Mouse (Mus musculus) G1E (cell line): ENCODE data around the gene Paf1. TPM values are rescaled to one million over a fixed set of nuclear protein-coding genes. Genes with fewer than 3 reads are reported as not detected.

Experiments used
- ATAC-seq: 2 replicates; pipeline ENCODE4 v1.8.0; 2016; ENCODE audit warnings: mild to moderate bottlenecking; ENCODE audit not compliant: insufficient number of reproducible peaks, poor library complexity, low FRiP score, severe bottlenecking; ENCODE audit errors: extremely low read depth
- DNase-seq: peaks from one replicate; pipeline ENCODE4 v3.0.0; 2012; ENCODE audit warnings: low spot score
- H3K27me3 ChIP-seq: 2 replicates; pipeline ENCODE4 v1.6.1; 2012; ENCODE audit warnings: mild to moderate bottlenecking, low read length, inconsistent platforms; ENCODE audit not compliant: insufficient read depth
- H3K36me3 ChIP-seq: replicated peaks from 2 replicates; pipeline ENCODE3; 2012; ENCODE audit warnings: mild to moderate bottlenecking, inconsistent platforms
- H3K4me1 ChIP-seq: 2 replicates; pipeline ENCODE4 v1.6.1; 2012; ENCODE audit warnings: low read depth, low read length, inconsistent platforms, mixed read lengths; ENCODE audit not compliant: insufficient read depth
- H3K4me3 ChIP-seq: 2 replicates; pipeline ENCODE4 v1.5.1; 2012; ENCODE audit warnings: low read depth, mild to moderate bottlenecking, inconsistent platforms, low read length, moderate library complexity, mixed read lengths
- H3K9me3 ChIP-seq: replicated peaks from 2 replicates; pipeline ENCODE4 v1.6.1; 2012; ENCODE audit warnings: inconsistent platforms
- CTCF ChIP-seq: IDR thresholded peaks from 2 replicates; pipeline ENCODE4 v1.5.1; 2012; ENCODE audit warnings: low read depth, low read length, inconsistent platforms, mixed read lengths
- GATA1 ChIP-seq: IDR thresholded peaks from 2 replicates; pipeline ENCODE4 v1.6.1; 2012; ENCODE audit warnings: borderline replicate concordance, low read length, inconsistent platforms, mixed read lengths
- GATA2 ChIP-seq: IDR thresholded peaks from 2 replicates; pipeline ENCODE4 v1.6.1; 2012; ENCODE audit warnings: low read depth, low read length, inconsistent platforms, borderline replicate concordance
- POLR2AphosphoS5 ChIP-seq: IDR thresholded peaks from 2 replicates; pipeline ENCODE4 v1.6.1; 2012; ENCODE audit warnings: low read depth, low read length, inconsistent platforms; ENCODE audit not compliant: insufficient replicate concordance
- TAL1 ChIP-seq: conservative IDR thresholded peaks from 2 replicates; pipeline ENCODE4 v1.6.1; 2012; ENCODE audit warnings: low read depth, low read length, inconsistent platforms, mixed read lengths
- polyA plus RNA-seq: library from polyadenylated mRNA; stranded (reverse); fragments of >175 nt; gene quantifications from 2 replicates; pipeline ENCODE4 v1.2.3, GENCODE M21; 2012
- total RNA-seq, 2 experiments: library from RNA; stranded (forward) in 1 of 2; stranded (reverse) in 1 of 2; fragments of 200-1000 nt in 1 of 2; fragments of >200 nt in 1 of 2; fragmentation: Nextera tagmentation in 1 of 2; gene quantifications; 2 replicates each; pipeline ENCODE4 v1.2.3; 2014 to 2017

The Paf1 gene
- total and polyA plus RNA-seq, 3 experiments, result 68.5 to 170 (median 96.2) TPM

DNA sequence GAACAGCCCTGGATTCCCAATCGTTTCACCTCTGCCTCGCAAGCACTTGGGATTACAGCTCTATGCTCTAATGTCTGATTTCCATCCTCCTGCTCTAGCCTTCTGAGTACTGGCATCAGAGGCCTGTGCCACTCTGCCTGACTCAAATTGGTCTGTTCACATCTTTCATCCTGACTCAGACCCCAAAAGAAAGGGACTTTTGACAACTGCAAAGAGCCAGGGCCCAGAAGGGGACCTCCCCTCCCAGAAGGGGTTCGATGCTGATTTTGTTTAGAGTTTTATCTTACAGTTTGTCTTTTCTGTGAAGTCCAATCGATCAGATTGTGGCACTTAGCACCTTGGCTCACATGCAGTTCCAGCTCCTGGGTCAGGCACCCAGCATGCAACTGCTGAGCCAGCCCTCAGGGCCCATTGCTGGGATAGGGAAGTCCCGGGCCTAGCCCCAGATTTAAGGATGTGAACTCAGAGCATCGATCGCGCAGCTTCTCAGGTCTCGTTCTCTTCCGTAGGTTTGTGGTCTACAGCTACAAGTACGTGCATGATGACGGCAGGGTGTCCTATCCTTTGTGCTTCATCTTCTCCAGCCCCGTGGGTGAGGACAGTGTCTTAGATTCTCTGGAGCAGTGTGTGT is 51.7 kb downstream of the Paf1 start:
- no peaks in the 10 kb centered on the region for H3K9me3 ChIP-seq
- no peak overlapping the region for H3K4me3 ChIP-seq
- ATAC-seq, result no peak
- peaks cover 5% of the 10 kb centered on the region for H3K36me3 ChIP-seq
- H3K4me1 ChIP-seq, result peaks cover 23% of the 10 kb centered on the region
- TF ChIP-seq TAL1, result no peak
- no peak for TF ChIP-seq GATA1
- no peak for TF ChIP-seq POLR2AphosphoS5
- no peak for TF ChIP-seq CTCF
- TF ChIP-seq GATA2, result no peak
- H3K27me3 ChIP-seq, result peaks cover 11% of the 10 kb centered on the region; the same call in 1 of the 2 replicates
- no peak for DNase-seq

DNA sequence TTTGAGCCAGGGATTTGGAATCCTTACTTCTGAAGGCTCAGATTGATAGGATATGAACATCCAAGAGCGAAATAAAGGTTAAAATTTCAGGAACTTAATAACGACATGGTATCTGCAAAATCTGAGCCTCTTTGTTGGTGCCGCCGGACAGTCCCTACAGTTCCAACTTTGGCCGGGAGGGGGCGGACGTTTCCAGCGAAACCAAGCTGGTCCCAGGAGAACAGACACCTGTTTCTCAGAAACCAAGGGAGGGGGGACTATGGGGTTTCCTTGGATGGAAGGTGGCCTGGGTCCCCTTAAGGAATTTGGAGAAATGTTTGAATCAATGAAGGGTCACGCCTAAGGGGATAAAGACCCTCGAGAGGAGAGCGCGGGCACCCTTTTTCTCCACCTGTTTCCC is 53.7 kb downstream of the Paf1 start:
- Histone ChIP-seq H3K36me3 (peaks cover 5% of the 10 kb centered on the region), H3K9me3 (no peaks in the 10 kb centered on the region), H3K4me3 (no peak overlapping the region), H3K4me1 (peaks cover 12% of the 10 kb centered on the region), H3K27me3 (peaks cover 20% of the 10 kb centered on the region; the same call in 1 of the 2 replicates)
- TF ChIP-seq CTCF, result peak; percentile 65; the same call in 1 of the 2 replicates
- TF ChIP-seq TAL1, result no peak
- DNase-seq (peak; percentile 33), ATAC-seq (no peak)

DNA sequence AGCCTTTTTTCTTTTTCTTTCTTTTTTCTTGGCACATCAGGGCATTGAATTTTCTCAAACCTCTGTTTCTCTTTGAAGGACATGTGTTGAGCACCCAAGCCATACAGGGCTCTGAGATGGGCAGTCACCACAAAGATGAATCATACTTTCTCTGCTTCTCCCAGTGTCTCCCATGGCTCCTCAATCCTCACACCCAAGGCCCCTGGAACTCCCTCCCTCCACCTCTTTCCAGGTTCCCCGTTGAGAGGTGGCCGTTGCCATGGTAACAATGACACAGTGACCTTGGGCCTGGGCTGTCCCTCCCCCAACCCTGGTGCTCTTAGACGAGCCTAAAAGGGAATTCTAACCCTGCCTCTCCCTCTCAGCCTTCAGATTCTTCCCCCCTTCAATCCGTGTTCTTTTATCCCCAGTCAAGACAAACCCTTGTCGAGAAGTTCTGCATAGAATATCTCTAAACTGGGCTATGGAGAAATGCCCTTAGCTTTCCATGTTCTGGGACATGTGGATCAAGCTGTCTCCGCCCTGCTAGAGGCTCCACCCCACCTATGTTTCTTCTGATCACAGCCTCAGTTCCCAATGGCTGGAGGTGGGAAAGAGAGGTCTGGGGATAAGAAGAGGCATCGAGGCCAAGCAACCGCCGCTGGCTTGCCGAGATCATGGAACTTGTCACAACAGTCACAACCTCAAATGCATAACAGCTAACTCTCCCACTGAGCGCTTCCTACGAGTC is 54.5 kb downstream of the Paf1 start:
- DNase-seq (no peak), ATAC-seq (no peak)
- TF ChIP-seq POLR2AphosphoS5, result no peak
- no peak for TF ChIP-seq CTCF
- peaks cover 6% of the 10 kb centered on the region for H3K4me1 ChIP-seq
- H3K4me3 ChIP-seq, result no peak overlapping the region
- peaks cover 5% of the 10 kb centered on the region for H3K36me3 ChIP-seq
- peaks cover 20% of the 10 kb centered on the region; the same call in 1 of the 2 replicates for H3K27me3 ChIP-seq
- H3K9me3 ChIP-seq, result no peaks in the 10 kb centered on the region

DNA sequence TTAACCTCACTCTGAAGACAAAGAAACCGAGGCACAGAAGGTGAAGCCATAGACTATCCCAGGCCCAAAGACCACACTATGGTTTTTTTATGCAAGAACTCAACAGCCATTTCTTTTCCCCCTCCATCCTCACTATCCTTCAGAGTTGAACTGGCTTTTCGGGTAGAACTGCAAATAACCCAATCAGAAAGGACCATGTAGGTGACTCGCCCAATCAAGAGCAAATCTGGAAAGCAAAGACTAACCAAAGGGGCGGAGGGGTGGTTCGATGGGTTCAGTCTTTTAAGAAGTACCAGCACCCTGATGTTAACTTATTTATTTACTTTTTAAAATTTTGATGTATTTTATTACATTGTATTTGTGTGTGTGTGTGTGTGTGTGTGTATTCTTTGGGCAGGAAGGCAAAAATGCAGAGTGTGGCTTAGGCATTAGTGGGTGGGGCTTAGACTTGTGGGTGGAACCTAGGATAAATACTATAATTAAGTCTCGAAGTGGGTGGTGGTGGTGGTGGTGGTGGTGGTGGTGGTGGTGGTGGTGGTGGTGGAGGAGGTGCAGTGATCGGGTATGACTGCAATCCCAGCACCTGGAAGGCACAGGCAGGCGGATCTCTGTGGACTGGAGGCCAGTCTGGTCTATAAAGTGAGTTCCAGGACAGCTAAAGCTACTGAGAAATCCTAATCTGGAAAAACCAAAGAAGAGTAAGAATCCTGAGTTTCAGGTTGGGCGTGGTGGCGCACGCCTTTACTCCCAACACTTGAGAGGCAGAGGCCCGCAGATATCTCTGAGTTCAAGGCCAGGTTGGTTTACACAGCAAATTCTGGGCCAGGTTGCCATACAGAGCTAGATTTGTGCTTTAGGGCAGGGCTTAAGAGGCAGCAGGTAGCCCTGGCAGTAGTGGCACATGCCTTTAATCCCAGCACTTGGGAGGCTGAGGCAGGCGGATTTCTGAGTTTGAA is 55.4 kb downstream of the Paf1 start:
- H3K27me3 ChIP-seq, result peaks cover 21% of the 10 kb centered on the region; the same call in 1 of the 2 replicates
- H3K9me3 ChIP-seq, result no peaks in the 10 kb centered on the region
- TF ChIP-seq GATA1 (no peak), TAL1 (no peak), CTCF (no peak), POLR2AphosphoS5 (no peak), GATA2 (no peak)
- no peaks in the 10 kb centered on the region for H3K4me1 ChIP-seq
- no peak for DNase-seq
- peaks cover 5% of the 10 kb centered on the region for H3K36me3 ChIP-seq
- no peak overlapping the region for H3K4me3 ChIP-seq
- ATAC-seq, result no peak

Other genes starting within 250 kb of the Paf1 start
Only the 20 nearest of the 21 such genes appear.
- 71.4 and 78.3 TPM in 2 replicates for gene Fbl, start 223.2 kb upstream of the Paf1 start, total RNA-seq (2014; fragmentation: Nextera tagmentation)
- gene Fbl, start 223.2 kb upstream of the Paf1 start, total RNA-seq (2017), result 122 and 148 TPM in 2 replicates
- 585 and 591 TPM in 2 replicates for gene Fbl, start 223.2 kb upstream of the Paf1 start, polyA plus RNA-seq
- gene Dyrk1b, start 213.5 kb upstream of the Paf1 start, total RNA-seq (2014; fragmentation: Nextera tagmentation), result 17.5 and 24.8 TPM in 2 replicates
- 7.0 and 7.3 TPM in 2 replicates for gene Dyrk1b, start 213.5 kb upstream of the Paf1 start, total RNA-seq (2017)
- 43.3 and 47.9 TPM in 2 replicates for gene Dyrk1b, start 213.5 kb upstream of the Paf1 start, polyA plus RNA-seq
- gene Eid2, start 125.1 kb upstream of the Paf1 start, total RNA-seq (2014; fragmentation: Nextera tagmentation), result 18.0 and 23.5 TPM in 2 replicates
- 23.5 and 25.1 TPM in 2 replicates for gene Eid2, start 125.1 kb upstream of the Paf1 start, total RNA-seq (2017)
- 51.7 and 73.7 TPM in 2 replicates for gene Eid2, start 125.1 kb upstream of the Paf1 start, polyA plus RNA-seq
- gene Eid2b, start 115.2 kb upstream of the Paf1 start, total RNA-seq (2014; fragmentation: Nextera tagmentation), result 7.3 and 8.9 TPM in 2 replicates
- 5.4 and 6.3 TPM in 2 replicates for gene Eid2b, start 115.2 kb upstream of the Paf1 start, total RNA-seq (2017)
- 17.6 and 20.9 TPM in 2 replicates for gene Eid2b, start 115.2 kb upstream of the Paf1 start, polyA plus RNA-seq
- not detected in 2 replicates for gene Selenov, start 101.8 kb upstream of the Paf1 start, total RNA-seq (2014; fragmentation: Nextera tagmentation)
- 0.12 TPM in 1 of 2 replicates, not detected in the other for gene Selenov, start 101.8 kb upstream of the Paf1 start, total RNA-seq (2017)
- not detected in 2 replicates for gene Selenov, start 101.8 kb upstream of the Paf1 start, polyA plus RNA-seq
- gene Dll3, start 90.7 kb upstream of the Paf1 start, total RNA-seq (2014; fragmentation: Nextera tagmentation), result 1.2 TPM in 1 of 2 replicates, not detected in the other
- 0.49 TPM in 1 of 2 replicates, not detected in the other for gene Dll3, start 90.7 kb upstream of the Paf1 start, total RNA-seq (2017)
- gene Dll3, start 90.7 kb upstream of the Paf1 start, polyA plus RNA-seq, result 0.23 and 0.25 TPM in 2 replicates
- gene Timm50, start 80.9 kb upstream of the Paf1 start, total RNA-seq (2014; fragmentation: Nextera tagmentation), result 107 and 113 TPM in 2 replicates
- gene Timm50, start 80.9 kb upstream of the Paf1 start, total RNA-seq (2017), result 58.3 and 73.9 TPM in 2 replicates
- 184 and 298 TPM in 2 replicates for gene Timm50, start 80.9 kb upstream of the Paf1 start, polyA plus RNA-seq
- gene Supt5, start 54.2 kb upstream of the Paf1 start, total RNA-seq (2014; fragmentation: Nextera tagmentation), result 80.5 and 97.7 TPM in 2 replicates
- 54.7 and 65.6 TPM in 2 replicates for gene Supt5, start 54.2 kb upstream of the Paf1 start, total RNA-seq (2017)
- 123 and 148 TPM in 2 replicates for gene Supt5, start 54.2 kb upstream of the Paf1 start, polyA plus RNA-seq
- gene Rps16, start 42.3 kb upstream of the Paf1 start, total RNA-seq (2014; fragmentation: Nextera tagmentation), result 848 and 905 TPM in 2 replicates
- 900 and 1,212 TPM in 2 replicates for gene Rps16, start 42.3 kb upstream of the Paf1 start, total RNA-seq (2017)
- 1,941 and 2,248 TPM in 2 replicates for gene Rps16, start 42.3 kb upstream of the Paf1 start, polyA plus RNA-seq
- 2.9 and 5.2 TPM in 2 replicates for gene Plekhg2, start 20.4 kb upstream of the Paf1 start, total RNA-seq (2014; fragmentation: Nextera tagmentation)
- 1.7 and 3.4 TPM in 2 replicates for gene Plekhg2, start 20.4 kb upstream of the Paf1 start, total RNA-seq (2017)
- gene Plekhg2, start 20.4 kb upstream of the Paf1 start, polyA plus RNA-seq, result 8.0 and 8.2 TPM in 2 replicates
- 39.0 and 42.8 TPM in 2 replicates for gene Zfp36, start 12.7 kb upstream of the Paf1 start, total RNA-seq (2014; fragmentation: Nextera tagmentation)
- 20.4 and 21.3 TPM in 2 replicates for gene Zfp36, start 12.7 kb upstream of the Paf1 start, total RNA-seq (2017)
- 25.5 and 28.3 TPM in 2 replicates for gene Zfp36, start 12.7 kb upstream of the Paf1 start, polyA plus RNA-seq
- gene Med29, start 243 bp upstream of the Paf1 start, total RNA-seq (2014; fragmentation: Nextera tagmentation), result 15.4 and 21.9 TPM in 2 replicates
- 17.7 and 21.0 TPM in 2 replicates for gene Med29, start 243 bp upstream of the Paf1 start, total RNA-seq (2017)
- 11.2 and 14.8 TPM in 2 replicates for gene Med29, start 243 bp upstream of the Paf1 start, polyA plus RNA-seq
- gene Gmfg, start 44.5 kb downstream of the Paf1 start, total RNA-seq (2014; fragmentation: Nextera tagmentation), result 38.5 and 40.1 TPM in 2 replicates
- 249 and 272 TPM in 2 replicates for gene Gmfg, start 44.5 kb downstream of the Paf1 start, total RNA-seq (2017)
- 7.9 and 8.4 TPM in 2 replicates for gene Gmfg, start 44.5 kb downstream of the Paf1 start, polyA plus RNA-seq
- gene Lrfn1, start 59.0 kb downstream of the Paf1 start, total RNA-seq (2014; fragmentation: Nextera tagmentation), result not detected in 2 replicates
- gene Lrfn1, start 59.0 kb downstream of the Paf1 start, total RNA-seq (2017), result 0.11 TPM in 1 of 2 replicates, not detected in the other
- gene Lrfn1, start 59.0 kb downstream of the Paf1 start, polyA plus RNA-seq, result 0.02 and 0.03 TPM in 2 replicates
- not detected in 2 replicates for gene Ifnl2, start 117.5 kb downstream of the Paf1 start, total RNA-seq (2014; fragmentation: Nextera tagmentation)
- 0.27 TPM in 1 of 2 replicates, not detected in the other for gene Ifnl2, start 117.5 kb downstream of the Paf1 start, total RNA-seq (2017)
- not detected in 2 replicates for gene Ifnl2, start 117.5 kb downstream of the Paf1 start, polyA plus RNA-seq
- gene Ifnl3, start 129.9 kb downstream of the Paf1 start, total RNA-seq (2014; fragmentation: Nextera tagmentation), result not detected in 2 replicates
- gene Ifnl3, start 129.9 kb downstream of the Paf1 start, total RNA-seq (2017), result not detected in 2 replicates
- gene Ifnl3, start 129.9 kb downstream of the Paf1 start, polyA plus RNA-seq, result not detected in 2 replicates
- gene Sycn, start 147.9 kb downstream of the Paf1 start, total RNA-seq (2014; fragmentation: Nextera tagmentation), result not detected in 2 replicates
- gene Sycn, start 147.9 kb downstream of the Paf1 start, total RNA-seq (2017), result not detected in 2 replicates
- not detected in 2 replicates for gene Sycn, start 147.9 kb downstream of the Paf1 start, polyA plus RNA-seq
- gene Nccrp1, start 154.3 kb downstream of the Paf1 start, total RNA-seq (2014; fragmentation: Nextera tagmentation), result not detected in 2 replicates
- not detected in 2 replicates for gene Nccrp1, start 154.3 kb downstream of the Paf1 start, total RNA-seq (2017)
- 0.07 TPM in 1 of 2 replicates, not detected in the other for gene Nccrp1, start 154.3 kb downstream of the Paf1 start, polyA plus RNA-seq
- 62.7 and 75.9 TPM in 2 replicates for gene Samd4b, start 205.2 kb downstream of the Paf1 start, total RNA-seq (2014; fragmentation: Nextera tagmentation)
- 3.8 and 4.4 TPM in 2 replicates for gene Samd4b, start 205.2 kb downstream of the Paf1 start, total RNA-seq (2017)
- gene Samd4b, start 205.2 kb downstream of the Paf1 start, polyA plus RNA-seq, result 88.8 and 104 TPM in 2 replicates
- 13.2 and 16.0 TPM in 2 replicates for gene Pak4, start 205.2 kb downstream of the Paf1 start, total RNA-seq (2014; fragmentation: Nextera tagmentation)
- gene Pak4, start 205.2 kb downstream of the Paf1 start, total RNA-seq (2017), result 5.6 and 6.4 TPM in 2 replicates
- gene Pak4, start 205.2 kb downstream of the Paf1 start, polyA plus RNA-seq, result 72.6 and 85.1 TPM in 2 replicates